Mouse (Mus musculus): Measurements from ENCODE around the gene Ccdc185. TPM values are rescaled to one million over a fixed set of nuclear protein-coding genes. Genes with fewer than 3 reads are reported as not detected.

The Ccdc185 gene
- polyA plus RNA-seq (2012; rRNA removed), result not detected in 2 replicates

GRCm38 (mm10) chr1:182749080-182749479, at the start of gene Ccdc185:
TSS of gene Ccdc185 (minus strand) at chr1:182749180.
- no peaks in the 10 kb centered on the region for H3K36me3 ChIP-seq (ENCODE audit: control insufficient read depth, insufficient read depth, low read length)
- TF ChIP-seq CTCF (IDR thresholded peaks at IDR 0.05; ENCODE audit: extremely low read depth, insufficient read length, insufficient replicate concordance, low read depth, low read length), result no peak
- TF ChIP-seq POLR2A (IDR thresholded peaks at IDR 0.05; ENCODE audit: low read depth, low read length), result no peak
- no peak within 1 kb of the TSS for H3K4me3 ChIP-seq (ENCODE audit: low read depth, low read length)
- no peaks in the 10 kb centered on the region for H3K4me1 ChIP-seq (ENCODE audit: control insufficient read depth, insufficient read depth, insufficient read length, low read length)
- WGBS, result 90% methylated on average over 9 of the region's 9 CpGs
- H3K27me3 ChIP-seq (ENCODE audit: control insufficient read depth, insufficient read depth, low read length), result no peaks in the 10 kb centered on the region
- H3K27ac ChIP-seq (ENCODE audit: insufficient read depth, low read depth, low read length), result no peak within 1 kb of the TSS

- H3K27ac ChIP-seq (ENCODE audit: insufficient read depth, low read depth, low read length), result no peak overlapping the region
- TF ChIP-seq CTCF (IDR thresholded peaks at IDR 0.05; ENCODE audit: extremely low read depth, insufficient read length, insufficient replicate concordance, low read depth, low read length) (no peak), POLR2A (IDR thresholded peaks at IDR 0.05; ENCODE audit: low read depth, low read length) (no peak)
- H3K36me3 ChIP-seq (ENCODE audit: control insufficient read depth, insufficient read depth, low read length), result no peaks in the 10 kb centered on the region
- no peak overlapping the region for H3K4me3 ChIP-seq (ENCODE audit: low read depth, low read length)
- H3K4me1 ChIP-seq (ENCODE audit: control insufficient read depth, insufficient read depth, insufficient read length, low read length), result no peaks in the 10 kb centered on the region
- 80% methylated on average over 14 of the region's 14 CpGs for WGBS
- H3K27me3 ChIP-seq (ENCODE audit: control insufficient read depth, insufficient read depth, low read length), result no peaks in the 10 kb centered on the region
These were observed 48.1 kb upstream of the Ccdc185 start for GRCm38 (mm10) chr1:182797048-182797447.

GRCm38 (mm10) chr1:182794628-182795027, 45.6 kb upstream of the Ccdc185 start:
- Histone ChIP-seq H3K27ac (ENCODE audit: insufficient read depth, low read depth, low read length) (no peak overlapping the region), H3K27me3 (ENCODE audit: control insufficient read depth, insufficient read depth, low read length) (no peaks in the 10 kb centered on the region), H3K4me3 (ENCODE audit: low read depth, low read length) (no peak overlapping the region), H3K36me3 (ENCODE audit: control insufficient read depth, insufficient read depth, low read length) (no peaks in the 10 kb centered on the region), H3K4me1 (ENCODE audit: control insufficient read depth, insufficient read depth, insufficient read length, low read length) (no peaks in the 10 kb centered on the region)
- 92% methylated on average over 9 of the region's 9 CpGs for WGBS
- TF ChIP-seq POLR2A (IDR thresholded peaks at IDR 0.05; ENCODE audit: low read depth, low read length) (no peak), CTCF (IDR thresholded peaks at IDR 0.05; ENCODE audit: extremely low read depth, insufficient read length, insufficient replicate concordance, low read depth, low read length) (no peak)

GRCm38 (mm10) chr1:182794221-182794620, 45.2 kb upstream of the Ccdc185 start:
- no peaks in the 10 kb centered on the region for H3K27me3 ChIP-seq (ENCODE audit: control insufficient read depth, insufficient read depth, low read length)
- H3K4me1 ChIP-seq (ENCODE audit: control insufficient read depth, insufficient read depth, insufficient read length, low read length), result no peaks in the 10 kb centered on the region
- WGBS, result 88% methylated on average over 10 of the region's 10 CpGs
- no peak overlapping the region for H3K4me3 ChIP-seq (ENCODE audit: low read depth, low read length)
- TF ChIP-seq POLR2A (IDR thresholded peaks at IDR 0.05; ENCODE audit: low read depth, low read length) (no peak), CTCF (IDR thresholded peaks at IDR 0.05; ENCODE audit: extremely low read depth, insufficient read length, insufficient replicate concordance, low read depth, low read length) (no peak)
- H3K36me3 ChIP-seq (ENCODE audit: control insufficient read depth, insufficient read depth, low read length), result no peaks in the 10 kb centered on the region
- H3K27ac ChIP-seq (ENCODE audit: insufficient read depth, low read depth, low read length), result no peak overlapping the region

- no peak for TF ChIP-seq POLR2A (IDR thresholded peaks at IDR 0.05; ENCODE audit: low read depth, low read length)
- 0 out of 2 replicates have a peak, but pooled peaks have one; percentile 16 for TF ChIP-seq CTCF (IDR thresholded peaks at IDR 0.05; ENCODE audit: extremely low read depth, insufficient read length, insufficient replicate concordance, low read depth, low read length)
- 30% methylated on average over 16 of the region's 16 CpGs for WGBS
- Histone ChIP-seq H3K4me1 (ENCODE audit: control insufficient read depth, insufficient read depth, insufficient read length, low read length) (no peaks in the 10 kb centered on the region), H3K27me3 (ENCODE audit: control insufficient read depth, insufficient read depth, low read length) (no peaks in the 10 kb centered on the region), H3K36me3 (ENCODE audit: control insufficient read depth, insufficient read depth, low read length) (no peaks in the 10 kb centered on the region), H3K4me3 (ENCODE audit: low read depth, low read length) (no peak overlapping the region), H3K27ac (ENCODE audit: insufficient read depth, low read depth, low read length) (no peak overlapping the region)
These were observed 43.6 kb upstream of the Ccdc185 start for GRCm38 (mm10) chr1:182792521-182793071.

- TF ChIP-seq POLR2A (IDR thresholded peaks at IDR 0.05; ENCODE audit: low read depth, low read length) (no peak), CTCF (IDR thresholded peaks at IDR 0.05; ENCODE audit: extremely low read depth, insufficient read length, insufficient replicate concordance, low read depth, low read length) (no peak)
- Histone ChIP-seq H3K27me3 (ENCODE audit: control insufficient read depth, insufficient read depth, low read length) (no peaks in the 10 kb centered on the region), H3K27ac (ENCODE audit: insufficient read depth, low read depth, low read length) (no peak overlapping the region), H3K36me3 (ENCODE audit: control insufficient read depth, insufficient read depth, low read length) (no peaks in the 10 kb centered on the region), H3K4me3 (ENCODE audit: low read depth, low read length) (no peak overlapping the region), H3K4me1 (ENCODE audit: control insufficient read depth, insufficient read depth, insufficient read length, low read length) (no peaks in the 10 kb centered on the region)
- 37% methylated on average over 6 of the region's 6 CpGs for WGBS
These were observed 39.9 kb upstream of the Ccdc185 start for GRCm38 (mm10) chr1:182788896-182789295.

GRCm38 (mm10) chr1:182787030-182787429, 38.0 kb upstream of the Ccdc185 start:
- no peak overlapping the region for H3K27ac ChIP-seq (ENCODE audit: insufficient read depth, low read depth, low read length)
- H3K4me1 ChIP-seq (ENCODE audit: control insufficient read depth, insufficient read depth, insufficient read length, low read length), result no peaks in the 10 kb centered on the region
- no peak overlapping the region for H3K4me3 ChIP-seq (ENCODE audit: low read depth, low read length)
- WGBS, result 45% methylated on average over 7 of the region's 7 CpGs
- no peak for TF ChIP-seq POLR2A (IDR thresholded peaks at IDR 0.05; ENCODE audit: low read depth, low read length)
- TF ChIP-seq CTCF (IDR thresholded peaks at IDR 0.05; ENCODE audit: extremely low read depth, insufficient read length, insufficient replicate concordance, low read depth, low read length), result no peak
- H3K36me3 ChIP-seq (ENCODE audit: control insufficient read depth, insufficient read depth, low read length), result no peaks in the 10 kb centered on the region
- no peaks in the 10 kb centered on the region for H3K27me3 ChIP-seq (ENCODE audit: control insufficient read depth, insufficient read depth, low read length)

Measured in small intestine, adult 2 months (tissue).